Mouse (Mus musculus): ENCODE measurements at regions not wholly inside any gene's neighbourhood (a gene's known extent, or its start where the extent isn't known, plus 50 kb on each side); places are given as distances from the start of the nearest gene placed in this dataset.

DNA sequence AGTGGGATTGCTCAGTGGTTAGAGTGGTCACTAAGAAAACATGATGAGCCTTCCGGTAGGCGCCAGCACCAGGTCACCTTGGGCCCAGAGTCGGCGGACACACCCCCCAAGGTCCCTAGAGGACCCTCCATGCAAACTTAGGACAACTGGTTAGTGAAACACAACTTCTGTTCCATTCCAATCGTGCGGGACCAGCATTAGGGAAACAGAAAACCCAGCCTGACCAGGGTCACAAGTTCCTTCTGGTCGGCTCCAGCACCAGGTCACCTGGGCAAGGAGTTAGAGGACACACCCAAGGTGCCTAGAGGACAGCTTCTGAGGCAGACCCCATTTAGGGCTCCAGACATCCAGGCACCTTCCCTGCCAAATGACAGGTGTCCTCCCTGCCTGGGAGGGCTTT is 109.4 kb upstream of the Mvb12b start:
- Histone ChIP-seq H3K9me3 (replicated peaks) (no peaks in the 10 kb centered on the region; the same call in 1 of the 2 replicates), H3K36me3 (no peaks in the 10 kb centered on the region), H3K27me3 (replicated peaks) (no peaks in the 10 kb centered on the region), H3K27ac (no peak overlapping the region), H3K4me2 (no peak overlapping the region), H3K4me1 (no peaks in the 10 kb centered on the region), H3K9ac (no peak overlapping the region), H3K4me3 (no peak overlapping the region)
- 76% methylated on average over 7 of the region's 7 CpGs for WGBS (ENCODE audit: insufficient replicate concordance)
- ATAC-seq: no peak

DNA sequence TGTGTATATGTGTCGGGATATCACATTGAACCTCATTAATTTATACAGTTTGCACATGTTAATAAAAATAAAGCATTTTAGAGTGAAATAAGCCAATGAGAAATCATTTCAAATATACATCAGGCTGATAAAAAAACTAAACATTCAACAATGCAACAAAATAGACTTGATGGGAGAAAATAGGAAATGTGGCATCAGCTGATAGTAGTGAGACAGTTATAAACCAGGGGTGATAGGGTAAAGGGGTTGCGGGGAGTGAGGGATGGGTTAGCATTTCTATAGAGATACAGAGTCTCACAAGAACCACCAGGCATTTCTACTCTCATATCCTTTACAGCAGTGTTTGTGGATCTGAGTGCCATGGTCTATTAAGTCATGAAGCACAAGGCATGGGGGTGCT is 108.6 kb upstream of the Mvb12b start:
- Histone ChIP-seq H3K27me3 (replicated peaks) (no peaks in the 10 kb centered on the region), H3K4me3 (no peak overlapping the region), H3K36me3 (no peaks in the 10 kb centered on the region), H3K9me3 (replicated peaks) (no peaks in the 10 kb centered on the region; the same call in 1 of the 2 replicates), H3K4me2 (no peak overlapping the region), H3K4me1 (no peaks in the 10 kb centered on the region), H3K9ac (no peak overlapping the region), H3K27ac (no peak overlapping the region)
- WGBS (ENCODE audit: insufficient replicate concordance): 70% methylated on average over 2 of the region's 2 CpGs
- ATAC-seq: no peak

DNA sequence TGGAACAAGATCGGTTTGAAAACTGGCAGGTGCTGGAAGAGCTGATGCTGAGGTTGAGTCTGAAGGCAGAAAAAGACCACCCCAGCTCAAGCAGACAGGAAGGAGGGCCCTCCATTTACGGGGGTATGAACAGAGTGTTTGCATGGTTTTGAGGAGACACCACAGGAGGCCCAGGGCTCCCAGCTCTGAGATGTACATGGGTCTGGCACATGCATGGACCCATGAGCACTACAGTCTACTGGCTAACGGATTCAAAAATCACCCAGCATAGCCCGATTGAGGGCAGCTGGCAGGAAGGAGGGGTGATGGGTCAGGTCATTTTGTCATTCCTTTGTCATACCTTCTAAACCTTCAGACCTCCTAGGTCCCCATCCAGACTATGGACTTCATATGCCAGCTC is 103.6 kb upstream of the Mvb12b start:
- 66% methylated on average over 4 of the region's 4 CpGs for WGBS (ENCODE audit: insufficient replicate concordance)
- H3K27me3 ChIP-seq (replicated peaks): no peaks in the 10 kb centered on the region; the same call in 1 of the 2 replicates
- H3K4me1 ChIP-seq: no peaks in the 10 kb centered on the region
- no peaks in the 10 kb centered on the region; the same call in 1 of the 2 replicates for H3K9me3 ChIP-seq (replicated peaks)
- H3K9ac ChIP-seq: no peak overlapping the region
- H3K4me3 ChIP-seq: no peak overlapping the region
- no peaks in the 10 kb centered on the region for H3K36me3 ChIP-seq
- H3K27ac ChIP-seq: no peak overlapping the region
- H3K4me2 ChIP-seq: no peak overlapping the region
- no peak for ATAC-seq

DNA sequence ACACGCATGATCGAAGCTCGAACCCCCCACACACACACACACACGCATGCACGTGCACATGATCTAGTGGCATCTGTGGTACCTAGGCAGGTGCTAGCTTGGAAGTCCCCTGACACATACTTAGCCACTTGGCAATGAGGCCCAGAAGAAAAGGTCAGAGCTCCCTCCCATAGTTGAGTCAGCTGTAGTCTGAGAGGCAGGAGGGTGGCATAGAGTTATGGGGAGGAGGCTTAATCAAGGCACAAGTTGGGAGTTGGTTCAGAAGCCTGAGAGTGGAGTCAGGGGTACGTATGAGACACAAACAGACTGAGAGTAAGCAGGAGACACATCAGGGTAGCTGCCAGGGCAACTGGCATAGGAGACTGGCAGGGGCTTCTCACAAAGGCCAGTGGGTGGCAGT is 103.0 kb upstream of the Mvb12b start:
- H3K4me3 ChIP-seq: no peak overlapping the region
- H3K9ac ChIP-seq: no peak overlapping the region
- no peaks in the 10 kb centered on the region for H3K4me1 ChIP-seq
- no peak for ATAC-seq
- no peak overlapping the region for H3K27ac ChIP-seq
- no peaks in the 10 kb centered on the region for H3K36me3 ChIP-seq
- no peak overlapping the region for H3K4me2 ChIP-seq
- H3K27me3 ChIP-seq (replicated peaks): no peaks in the 10 kb centered on the region; the same call in 1 of the 2 replicates
- 67% methylated on average over 6 of the region's 6 CpGs for WGBS (ENCODE audit: insufficient replicate concordance)
- H3K9me3 ChIP-seq (replicated peaks): no peaks in the 10 kb centered on the region; the same call in 1 of the 2 replicates

DNA sequence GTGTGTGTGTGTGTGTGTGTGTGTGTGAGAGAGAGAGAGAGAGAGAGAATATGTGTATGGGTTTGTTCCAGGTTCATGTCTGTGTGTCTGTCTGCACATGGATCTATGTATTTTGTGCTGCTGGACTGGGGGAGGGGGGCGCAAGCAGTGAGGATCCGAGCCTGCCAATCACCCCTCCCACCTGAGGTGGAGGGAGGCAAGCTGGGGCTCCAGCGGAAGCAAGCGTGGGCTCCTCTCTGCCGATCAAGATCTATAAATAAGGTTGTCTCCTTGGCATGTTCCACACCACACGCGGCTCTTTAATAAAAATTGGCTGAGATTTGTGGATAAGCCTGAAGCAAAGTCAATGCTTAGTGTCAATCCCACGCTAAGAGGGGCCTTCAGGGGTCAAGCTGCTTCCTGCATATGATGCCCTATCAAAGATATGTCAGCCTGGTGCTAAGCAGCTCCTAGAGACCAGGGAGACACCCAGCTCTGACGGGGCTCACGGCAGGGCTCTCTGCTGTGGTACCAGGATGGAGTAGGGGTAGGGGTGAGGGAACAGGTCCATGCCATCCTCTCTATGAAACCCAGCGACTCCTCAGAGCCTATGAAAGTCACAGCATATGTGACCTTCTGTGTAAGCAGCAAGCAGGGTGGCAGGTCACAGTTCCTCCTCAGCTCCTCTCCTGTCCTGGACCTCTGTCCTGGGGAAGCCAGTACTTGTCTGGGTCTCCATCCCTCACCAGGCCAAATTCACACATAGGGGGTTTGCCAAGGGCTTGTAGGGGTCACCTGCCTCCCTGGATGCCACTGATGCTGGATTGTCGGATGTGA is 102.0 kb upstream of the Mvb12b start:
- Histone ChIP-seq H3K27me3 (replicated peaks) (no peaks in the 10 kb centered on the region; the same call in 1 of the 2 replicates), H3K9me3 (replicated peaks) (no peaks in the 10 kb centered on the region; the same call in 1 of the 2 replicates), H3K9ac (no peak overlapping the region), H3K27ac (no peak overlapping the region), H3K4me1 (no peaks in the 10 kb centered on the region), H3K4me3 (no peak overlapping the region), H3K4me2 (no peak overlapping the region), H3K36me3 (no peaks in the 10 kb centered on the region)
- 55% methylated on average over 12 of the region's 12 CpGs for WGBS (ENCODE audit: insufficient replicate concordance)
- no peak for ATAC-seq

DNA sequence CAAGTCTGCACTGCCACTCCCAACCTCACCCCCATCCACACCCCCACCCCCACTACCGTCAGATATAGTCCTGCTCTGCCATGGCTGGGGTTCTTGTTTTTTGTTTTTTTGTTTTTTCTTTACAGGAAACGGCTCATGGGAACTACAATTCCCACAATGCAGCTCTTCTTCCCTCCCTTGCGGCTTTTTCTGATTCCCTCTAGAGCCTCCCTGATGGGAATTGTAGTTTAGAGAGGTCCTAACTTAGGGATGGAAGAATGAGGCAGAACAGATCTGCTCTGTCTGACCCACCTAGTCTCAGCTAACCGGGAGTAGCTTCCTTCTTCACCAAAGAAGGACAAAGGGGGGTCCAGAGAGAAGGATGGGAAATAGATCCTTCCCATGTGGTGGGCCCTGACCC is 98.7 kb upstream of the Mvb12b start:
- H3K27me3 ChIP-seq (replicated peaks): peaks cover 6% of the 10 kb centered on the region
- no peaks in the 10 kb centered on the region for H3K36me3 ChIP-seq
- no peaks in the 10 kb centered on the region for H3K9me3 ChIP-seq (replicated peaks)
- H3K9ac ChIP-seq: no peak overlapping the region
- no peaks in the 10 kb centered on the region for H3K4me1 ChIP-seq
- no peak for ATAC-seq
- no peak overlapping the region for H3K4me3 ChIP-seq
- H3K4me2 ChIP-seq: no peak overlapping the region
- WGBS (ENCODE audit: insufficient replicate concordance): 27% methylated on average over 4 of the region's 4 CpGs
- no peak overlapping the region for H3K27ac ChIP-seq

DNA sequence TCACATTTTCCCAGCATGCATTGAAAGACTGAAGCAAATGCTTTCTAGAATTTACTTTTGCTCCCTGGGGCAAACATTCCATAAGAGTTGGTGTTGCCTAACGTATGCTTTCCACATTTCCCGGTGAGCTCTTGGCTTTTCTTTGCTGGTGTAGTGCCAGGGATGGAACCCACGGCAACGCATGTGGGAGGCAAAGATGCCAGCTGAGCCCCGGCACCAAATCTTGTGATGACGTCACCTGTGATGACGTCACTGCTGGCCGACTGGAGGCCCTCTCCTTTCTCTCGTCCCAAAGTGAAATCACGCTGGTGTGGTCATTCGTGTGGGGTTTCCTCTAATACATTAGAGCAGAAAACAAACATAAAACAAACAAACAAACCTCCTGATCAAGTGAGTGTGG is 97.6 kb upstream of the Mvb12b start:
- Histone ChIP-seq H3K27ac (no peak overlapping the region), H3K36me3 (no peaks in the 10 kb centered on the region), H3K4me2 (no peak overlapping the region), H3K4me3 (no peak overlapping the region), H3K9ac (no peak overlapping the region), H3K27me3 (replicated peaks) (peaks cover 6% of the 10 kb centered on the region), H3K9me3 (replicated peaks) (no peaks in the 10 kb centered on the region), H3K4me1 (no peaks in the 10 kb centered on the region)
- WGBS (ENCODE audit: insufficient replicate concordance): 68% methylated on average over 11 of the region's 11 CpGs
- no peak for ATAC-seq

DNA sequence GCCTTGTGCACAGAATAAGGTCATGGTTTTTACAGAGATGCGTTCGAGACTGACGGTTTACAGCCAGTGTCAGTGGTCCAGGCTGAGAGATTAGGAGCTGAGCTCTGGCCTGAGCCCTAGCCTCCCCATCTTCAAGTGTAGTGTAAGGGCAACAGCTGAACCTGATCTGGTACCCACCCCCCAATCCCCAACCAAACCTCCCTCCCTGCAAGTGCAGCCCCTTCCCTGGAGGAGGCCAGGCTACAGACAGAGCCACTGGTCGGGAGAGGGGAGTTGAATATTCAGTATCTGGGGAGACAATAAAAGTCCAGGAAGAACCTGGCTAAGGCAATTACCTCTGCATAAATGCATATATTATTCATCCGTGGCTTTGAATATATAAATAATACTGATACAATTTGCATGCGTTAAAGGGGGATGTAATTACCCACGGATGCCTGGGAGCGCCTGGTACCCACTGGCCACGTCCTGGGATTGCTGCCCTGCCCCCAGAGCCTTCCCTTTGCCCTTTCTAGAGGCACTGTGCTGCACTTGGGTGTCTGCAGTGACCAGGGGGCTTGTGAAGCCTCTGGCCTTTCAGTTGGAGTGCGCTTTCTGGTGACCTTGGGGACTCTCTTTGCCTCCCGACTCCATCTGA is 95.5 kb upstream of the Mvb12b start:
- ATAC-seq: no peak
- WGBS (ENCODE audit: insufficient replicate concordance): 41% methylated on average over 11 of the region's 11 CpGs
- no peaks in the 10 kb centered on the region for H3K4me1 ChIP-seq
- no peaks in the 10 kb centered on the region for H3K36me3 ChIP-seq
- no peak overlapping the region for H3K9ac ChIP-seq
- no peak overlapping the region for H3K27ac ChIP-seq
- peaks cover 6% of the 10 kb centered on the region for H3K27me3 ChIP-seq (replicated peaks)
- no peak overlapping the region for H3K4me3 ChIP-seq
- H3K4me2 ChIP-seq: no peak overlapping the region
- H3K9me3 ChIP-seq (replicated peaks): no peaks in the 10 kb centered on the region

DNA sequence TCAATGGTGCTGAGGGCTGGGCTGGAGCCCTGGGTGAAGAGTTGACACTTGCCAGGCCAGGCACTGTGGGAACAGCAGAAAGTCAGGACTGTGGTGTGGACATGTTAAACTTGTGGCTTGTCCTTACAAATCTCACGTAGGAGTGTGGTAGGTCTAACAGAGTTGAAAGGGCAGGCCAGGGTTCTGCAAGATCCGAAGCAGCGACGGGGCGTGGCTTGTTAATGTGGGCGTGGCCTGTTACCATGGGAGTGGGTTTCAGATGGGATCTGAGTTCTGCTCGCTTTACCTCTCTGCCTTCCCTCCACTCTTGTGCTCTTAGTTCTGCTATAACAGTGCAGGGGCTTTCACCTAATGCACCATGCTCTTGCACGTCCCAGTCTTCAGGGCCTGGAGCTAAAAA is 94.2 kb upstream of the Mvb12b start:
- peaks cover 6% of the 10 kb centered on the region for H3K27me3 ChIP-seq (replicated peaks)
- WGBS (ENCODE audit: insufficient replicate concordance): 28% methylated on average over 8 of the region's 8 CpGs
- H3K4me3 ChIP-seq: no peak overlapping the region
- no peak for ATAC-seq
- H3K4me1 ChIP-seq: no peaks in the 10 kb centered on the region
- no peak overlapping the region for H3K27ac ChIP-seq
- no peak overlapping the region for H3K4me2 ChIP-seq
- no peak overlapping the region for H3K9ac ChIP-seq
- no peaks in the 10 kb centered on the region for H3K9me3 ChIP-seq (replicated peaks)
- no peaks in the 10 kb centered on the region for H3K36me3 ChIP-seq

DNA sequence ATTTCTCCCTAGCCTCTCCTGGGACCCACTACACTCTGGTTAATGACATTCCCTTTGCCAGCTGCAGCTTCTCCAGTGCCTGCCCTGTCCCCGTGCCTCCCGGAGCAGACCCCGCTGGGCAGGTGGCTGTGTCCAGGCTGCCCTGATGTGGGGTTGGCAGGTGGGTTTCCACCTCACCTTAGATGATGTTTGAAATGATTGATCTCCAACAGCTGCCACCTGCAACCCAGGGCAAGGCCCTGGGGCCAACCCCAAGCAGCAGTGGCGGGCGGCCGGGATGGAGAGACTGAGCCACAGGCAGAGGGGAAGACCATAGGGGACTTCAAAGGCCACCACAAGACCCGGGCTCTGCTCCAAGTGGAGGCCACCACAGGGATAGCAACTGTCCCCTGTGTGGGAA is 93.6 kb upstream of the Mvb12b start:
- Histone ChIP-seq H3K36me3 (no peaks in the 10 kb centered on the region), H3K4me1 (no peaks in the 10 kb centered on the region), H3K4me3 (no peak overlapping the region), H3K4me2 (no peak overlapping the region), H3K9me3 (replicated peaks) (no peaks in the 10 kb centered on the region), H3K9ac (no peak overlapping the region), H3K27me3 (replicated peaks) (peaks cover 6% of the 10 kb centered on the region), H3K27ac (no peak overlapping the region)
- 75% methylated on average over 7 of the region's 7 CpGs for WGBS (ENCODE audit: insufficient replicate concordance)
- ATAC-seq: no peak

DNA sequence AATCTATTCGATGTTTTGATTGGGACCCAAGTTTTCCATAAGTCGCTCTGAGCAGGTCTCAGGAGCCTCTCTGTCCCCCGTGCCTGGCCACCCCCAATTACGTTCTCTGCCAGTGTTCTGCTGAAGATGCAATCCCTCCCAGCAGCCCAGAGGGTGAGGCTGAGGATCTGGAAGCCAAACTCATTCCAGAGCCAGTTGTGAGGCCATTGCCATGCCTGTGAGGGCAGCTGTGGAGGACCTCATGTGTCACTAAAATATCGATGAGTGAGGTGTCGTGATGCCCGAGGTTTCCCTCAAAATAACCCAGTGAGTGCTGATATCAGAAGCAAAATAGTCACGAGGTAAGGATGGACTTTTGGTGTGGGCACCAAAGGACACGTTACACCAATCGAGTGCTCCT is 93.1 kb upstream of the Mvb12b start:
- WGBS (ENCODE audit: insufficient replicate concordance): 61% methylated on average over 10 of the region's 10 CpGs
- H3K27ac ChIP-seq: no peak overlapping the region

DNA sequence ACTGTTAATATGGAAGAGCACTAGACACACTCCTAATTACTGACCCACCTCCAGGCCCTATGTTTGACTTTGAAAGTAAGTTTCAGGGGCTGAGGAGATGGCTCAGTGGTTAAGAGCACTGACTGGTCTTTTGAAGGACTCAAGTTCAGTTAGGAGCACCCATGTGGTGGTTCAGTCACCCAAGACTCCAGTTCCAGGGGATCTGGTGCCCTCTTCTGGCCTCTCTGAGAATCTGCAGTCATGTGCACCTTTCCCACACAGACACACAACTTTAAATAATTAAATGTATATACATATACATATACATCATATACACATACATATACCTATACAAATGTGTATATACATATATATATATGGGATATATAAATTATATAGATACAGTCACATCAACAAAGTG is 91.5 kb upstream of the Mvb12b start:
- Histone ChIP-seq H3K36me3 (no peaks in the 10 kb centered on the region), H3K27ac (no peak overlapping the region), H3K27me3 (replicated peaks) (peaks cover 6% of the 10 kb centered on the region), H3K4me2 (no peak overlapping the region), H3K9ac (no peak overlapping the region), H3K4me3 (no peak overlapping the region), H3K9me3 (replicated peaks) (no peaks in the 10 kb centered on the region), H3K4me1 (no peaks in the 10 kb centered on the region)
- ATAC-seq: no peak

More for the DNA sequence above, 93.1 kb upstream of the Mvb12b start:
- H3K4me1 ChIP-seq: no peaks in the 10 kb centered on the region
- no peak overlapping the region for H3K9ac ChIP-seq
- H3K27me3 ChIP-seq (replicated peaks): peaks cover 6% of the 10 kb centered on the region
- no peaks in the 10 kb centered on the region for H3K36me3 ChIP-seq
- no peaks in the 10 kb centered on the region for H3K9me3 ChIP-seq (replicated peaks)
- no peak overlapping the region for H3K4me2 ChIP-seq
- ATAC-seq: no peak
- no peak overlapping the region for H3K4me3 ChIP-seq

All from liver, embryonic 12.5 days (tissue).